Mouse (Mus musculus): ENCODE measurements around the gene Odf3l1.
"Not testable (repeated sequence)": the region's sequence is repeated elsewhere in the genome, so short reads cannot be mapped to it uniquely, and the experiment has no call there.

The Odf3l1 gene

DNA sequence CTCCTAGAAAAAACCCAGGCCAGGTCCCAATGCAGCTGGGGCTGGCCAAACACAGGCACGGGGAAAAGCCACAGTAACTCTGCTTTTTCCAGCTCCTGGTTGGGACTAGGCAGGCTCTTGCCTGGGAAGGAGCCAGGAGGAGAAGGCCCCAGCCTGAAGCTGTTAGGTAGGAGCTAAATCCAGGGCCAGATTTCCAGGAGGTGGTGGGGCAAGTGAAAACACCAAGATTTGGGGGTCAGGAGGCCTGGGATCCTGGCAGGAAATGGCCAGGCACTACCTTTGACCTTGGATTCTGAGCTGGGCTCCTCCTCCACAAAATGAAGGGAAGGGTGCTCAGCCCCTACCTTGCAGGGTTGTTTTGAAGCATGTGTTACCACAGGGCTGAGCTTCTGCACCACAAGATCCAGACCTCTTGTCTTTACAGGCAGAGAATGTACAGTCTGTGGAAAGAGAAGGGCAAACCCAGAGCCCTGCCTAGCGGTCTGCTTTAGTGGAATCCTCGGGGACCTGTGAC is at the start of gene Odf3l1:
Gene Odf3l1, minus strand, starts transcription at position 464 of the 514 bp plus-strand sequence.
- no peak for DNase-seq (ENCODE audit: low spot score)

DNA sequence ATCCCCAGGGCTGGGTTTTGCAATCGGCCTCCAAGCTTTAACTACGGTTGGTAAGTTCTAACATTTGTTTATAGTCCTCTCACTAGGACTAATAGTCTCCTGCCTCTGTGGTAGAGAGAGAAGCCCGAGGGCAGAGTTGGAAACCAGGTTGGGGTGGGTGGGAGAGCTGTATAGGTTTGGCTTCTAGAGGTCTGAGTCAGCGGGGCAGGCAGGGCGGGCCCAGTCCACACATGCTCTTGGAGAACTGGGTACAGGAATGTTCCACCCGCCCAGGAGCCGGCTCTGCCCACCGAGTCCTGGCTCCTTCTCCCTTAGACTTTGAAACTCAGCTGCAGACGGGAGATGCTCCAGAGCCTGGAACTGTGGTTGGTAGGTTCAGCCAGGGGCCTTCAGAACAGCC is 49.5 kb upstream of the Odf3l1 start:
- DNase-seq (ENCODE audit: low spot score), result no peak

DNA sequence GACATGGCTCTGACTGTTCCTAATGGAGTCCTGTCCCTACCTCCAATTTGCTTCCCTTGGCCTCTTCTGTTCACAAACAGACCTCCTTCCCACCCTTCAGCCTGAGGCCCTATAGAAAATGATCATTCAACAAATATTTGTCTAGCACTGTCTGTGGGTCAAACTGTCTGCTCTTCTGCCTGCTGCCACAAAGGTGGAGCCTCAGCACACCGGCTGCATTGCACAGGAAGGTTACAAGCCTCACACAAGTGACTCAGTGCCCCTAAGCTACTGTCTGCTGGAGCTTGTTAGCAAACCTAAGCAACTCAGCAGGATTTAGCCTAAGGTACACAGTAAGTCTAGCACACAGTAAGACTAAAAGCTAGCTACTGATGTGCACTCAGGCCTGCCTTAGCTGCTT is 46.5 kb upstream of the Odf3l1 start:
- no peak for DNase-seq (ENCODE audit: low spot score)

DNA sequence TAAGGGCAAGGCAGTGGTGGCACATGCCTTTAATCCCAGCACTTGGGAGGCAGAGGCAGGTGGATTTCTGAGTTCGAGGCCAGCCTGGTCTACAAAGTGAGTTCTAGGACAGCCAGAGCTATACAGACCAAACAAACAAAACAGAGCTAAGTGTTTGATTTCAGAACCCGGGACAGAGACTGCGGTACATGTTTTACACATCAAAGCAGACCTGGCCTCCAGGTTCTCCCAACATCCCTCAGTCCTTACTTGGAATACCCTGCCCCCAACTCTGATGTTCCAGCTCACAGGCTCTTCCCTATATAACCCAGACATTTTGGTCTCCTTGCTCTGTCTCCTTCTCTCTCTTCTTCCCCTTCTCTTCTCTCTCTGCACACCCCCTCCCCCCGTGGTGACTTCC is 45.5 kb upstream of the Odf3l1 start:
- not testable (repeated sequence) for DNase-seq (ENCODE audit: low spot score)

DNA sequence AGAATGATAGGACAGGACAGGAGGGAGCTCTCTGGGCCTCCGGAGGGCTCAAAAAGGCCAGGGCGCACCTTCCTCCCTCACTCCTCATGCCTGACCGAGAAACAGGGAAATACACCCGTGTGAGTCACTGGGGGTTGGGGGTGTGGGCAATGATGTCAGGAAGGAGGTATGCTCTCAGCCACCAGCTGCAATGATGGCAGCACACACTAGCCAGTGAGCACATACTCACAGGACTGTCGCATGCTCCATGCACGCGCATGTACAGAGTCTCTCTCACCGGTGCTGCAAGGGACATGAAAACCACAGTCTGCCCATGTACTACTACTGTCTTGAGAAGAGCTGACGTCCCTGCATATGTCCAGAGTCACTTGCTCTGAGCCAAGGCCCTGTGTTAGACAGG is 43.1 kb upstream of the Odf3l1 start:
- DNase-seq (ENCODE audit: low spot score), result no peak

DNA sequence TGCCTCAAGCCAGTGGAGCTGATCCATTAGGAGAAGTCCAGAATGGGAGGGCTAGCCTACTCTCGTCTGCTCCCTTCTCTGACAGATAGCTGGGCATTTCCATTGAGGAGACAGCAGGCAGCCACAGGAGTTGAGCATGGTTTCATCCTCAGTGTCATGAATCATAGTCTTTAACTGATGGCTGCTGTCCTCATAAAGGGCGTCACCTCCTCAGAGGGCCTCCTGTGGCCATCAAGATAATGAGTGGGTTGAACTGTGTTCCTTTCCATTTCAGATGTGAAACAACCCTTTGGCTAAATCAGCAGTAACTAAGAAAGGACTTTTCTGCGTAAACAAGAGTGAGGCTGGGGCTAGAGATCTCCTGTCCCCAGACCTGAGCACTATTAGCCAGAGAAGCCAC is 39.2 kb upstream of the Odf3l1 start:
- DNase-seq (ENCODE audit: low spot score), result no peak

DNA sequence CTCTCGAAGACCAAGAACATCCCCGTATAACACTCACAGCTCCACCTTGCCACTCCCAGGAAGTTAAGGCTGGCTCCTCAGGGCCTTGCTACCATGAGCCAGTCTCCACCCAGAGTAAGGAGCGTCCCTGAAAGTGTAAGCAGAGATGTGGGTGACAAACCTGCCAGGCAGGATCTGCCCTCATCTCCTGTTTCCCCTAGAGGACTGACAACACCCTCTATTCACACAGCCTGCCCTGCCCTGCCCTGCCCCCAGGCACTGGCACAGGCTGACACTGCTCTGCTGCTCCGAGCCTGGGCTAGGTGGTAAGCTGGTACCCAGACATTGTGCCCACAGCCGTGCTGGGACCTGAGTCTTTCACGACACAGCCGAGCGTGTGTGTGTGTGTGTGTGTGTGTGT is 36.7 kb upstream of the Odf3l1 start:
- no peak for DNase-seq (ENCODE audit: low spot score)

DNA sequence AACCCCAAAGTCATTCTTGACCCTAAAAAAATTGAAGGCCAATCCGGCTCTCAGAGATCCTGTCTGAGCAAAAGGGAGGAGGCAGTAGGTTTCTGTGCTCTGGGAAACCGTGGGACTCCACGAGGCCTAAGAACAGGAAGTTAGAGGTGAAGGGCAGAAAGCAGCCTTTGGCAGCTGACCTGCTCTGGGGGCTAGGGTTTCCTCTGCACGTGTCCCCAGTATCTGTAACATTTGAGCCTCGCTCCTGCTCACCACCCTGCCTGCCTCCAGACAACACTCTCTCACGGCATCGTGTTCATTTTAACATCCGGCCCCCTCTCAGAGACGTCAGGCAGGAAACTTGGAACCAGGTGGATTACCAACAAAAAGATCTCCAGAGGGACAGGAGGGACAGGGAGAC is 36.1 kb upstream of the Odf3l1 start:
- DNase-seq (ENCODE audit: low spot score), result no peak

DNA sequence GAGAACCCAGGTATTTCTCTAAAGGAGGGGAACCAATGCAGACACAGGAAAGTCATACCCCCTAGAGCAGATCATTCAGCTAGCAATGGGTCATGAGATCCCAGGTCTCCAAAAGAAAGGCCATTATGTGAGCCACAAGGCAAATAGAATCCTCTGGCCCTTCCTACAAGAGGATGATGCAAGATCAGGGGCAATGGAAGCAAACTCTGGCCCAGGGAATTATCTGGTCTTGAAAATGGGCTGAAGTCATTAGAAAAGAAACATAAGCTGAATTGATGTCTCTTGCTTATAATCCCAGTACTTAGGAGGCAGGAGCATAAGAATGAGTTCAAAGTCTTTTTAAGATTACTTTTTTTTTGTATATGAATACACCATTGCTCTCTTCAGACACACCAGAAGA is 35.6 kb upstream of the Odf3l1 start:
- DNase-seq (ENCODE audit: low spot score), result no peak

DNA sequence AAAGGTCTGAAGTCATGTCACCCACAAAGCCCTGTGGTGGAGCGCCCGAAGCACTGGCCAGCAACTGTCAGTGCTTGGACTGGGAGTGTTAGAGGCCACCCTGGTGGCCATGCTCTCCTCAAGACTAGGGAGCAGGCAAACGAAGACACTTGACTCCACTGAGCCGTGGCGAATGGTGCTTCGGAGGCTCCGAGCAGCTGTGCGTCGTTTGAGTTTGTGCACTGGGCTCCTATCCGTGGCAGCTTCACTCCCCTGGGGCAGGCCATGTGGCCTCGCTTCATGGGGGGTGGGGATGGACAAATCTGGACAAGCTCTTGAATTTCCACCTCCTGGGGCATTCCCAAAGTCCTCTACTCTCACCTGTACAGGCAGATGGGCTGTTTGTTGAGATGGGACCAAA is 34.9 kb upstream of the Odf3l1 start:
- no peak for DNase-seq (ENCODE audit: low spot score)

DNA sequence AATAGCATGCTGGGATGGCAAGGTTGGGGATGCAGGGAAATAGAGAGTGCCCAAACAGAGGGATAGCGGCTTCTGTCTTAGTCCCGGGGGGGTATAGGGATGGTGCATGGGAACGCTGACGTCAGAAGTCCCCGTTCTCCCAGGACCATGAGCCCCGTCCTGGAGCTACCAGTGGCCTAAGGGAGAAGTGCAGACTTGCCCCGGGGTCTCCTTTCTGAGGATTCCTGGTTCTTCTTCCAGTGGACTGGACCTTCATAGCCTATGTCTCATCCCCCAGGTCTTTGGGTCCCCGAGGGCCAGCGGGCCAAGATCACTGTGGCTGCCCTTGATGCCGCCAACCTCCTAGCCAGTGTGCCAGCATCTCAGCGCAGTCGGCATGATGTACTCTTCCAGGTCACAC is 32.3 kb upstream of the Odf3l1 start:
- no peak for DNase-seq (ENCODE audit: low spot score)

DNA sequence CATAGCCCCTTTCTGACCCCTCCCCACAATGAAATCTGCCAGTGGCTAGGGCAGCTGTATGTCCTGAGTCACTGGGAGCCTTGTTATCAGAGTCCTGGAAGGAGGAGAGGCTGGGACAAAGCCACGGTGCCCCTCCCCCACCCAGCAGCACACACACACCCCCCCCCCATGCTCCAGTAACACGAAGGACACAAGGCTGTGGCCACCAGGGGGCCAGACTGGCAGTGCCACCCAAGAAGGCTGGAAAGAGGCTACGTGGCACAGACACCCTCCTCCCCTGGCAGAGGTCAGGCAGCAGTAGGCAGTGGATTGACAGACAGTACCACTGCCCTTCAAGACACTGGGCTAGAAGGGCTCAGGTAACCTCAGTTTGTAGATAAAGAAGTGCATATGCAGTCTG is 29.5 kb upstream of the Odf3l1 start:
- no peak for DNase-seq (ENCODE audit: low spot score)

DNA sequence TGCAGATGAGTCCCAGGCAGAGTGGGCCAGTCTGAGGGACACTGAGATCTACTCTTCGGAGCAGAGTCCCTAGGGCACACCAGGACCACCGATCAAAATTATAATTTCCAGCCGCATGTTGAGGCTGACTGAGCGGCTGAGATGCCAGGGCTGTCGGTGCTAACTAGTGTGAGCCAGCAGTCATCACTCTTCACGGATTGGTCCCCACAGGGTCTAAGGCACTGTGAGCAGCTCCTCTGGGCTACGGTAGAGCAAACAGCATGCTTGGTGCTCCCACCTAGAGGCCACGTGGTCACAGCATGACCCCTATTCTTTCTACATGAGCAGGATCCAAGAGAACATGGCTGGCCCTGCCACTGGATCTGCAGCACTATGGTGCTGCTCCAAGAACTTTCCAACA is 28.8 kb upstream of the Odf3l1 start:
- DNase-seq (ENCODE audit: low spot score), result no peak

DNA sequence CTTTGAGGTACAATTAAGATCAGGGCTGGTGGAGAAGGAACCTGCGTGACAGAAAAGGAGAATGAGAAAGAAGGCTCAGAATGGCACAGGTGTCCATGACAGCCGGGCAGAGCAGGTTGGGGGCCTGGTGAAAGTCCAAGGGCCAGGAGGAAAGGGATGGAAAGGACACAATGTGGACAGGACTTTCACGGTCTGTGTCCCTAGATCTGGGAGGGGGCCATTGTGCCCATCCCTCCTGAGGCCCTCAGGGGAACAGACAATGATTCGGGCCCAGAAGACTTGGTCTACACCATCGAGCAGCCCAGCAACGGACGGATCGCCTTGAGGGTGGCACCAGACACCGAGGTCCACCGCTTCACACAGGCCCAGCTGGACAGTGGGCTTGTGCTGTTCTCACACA is 27.6 kb upstream of the Odf3l1 start:
- no peak for DNase-seq (ENCODE audit: low spot score)

DNA sequence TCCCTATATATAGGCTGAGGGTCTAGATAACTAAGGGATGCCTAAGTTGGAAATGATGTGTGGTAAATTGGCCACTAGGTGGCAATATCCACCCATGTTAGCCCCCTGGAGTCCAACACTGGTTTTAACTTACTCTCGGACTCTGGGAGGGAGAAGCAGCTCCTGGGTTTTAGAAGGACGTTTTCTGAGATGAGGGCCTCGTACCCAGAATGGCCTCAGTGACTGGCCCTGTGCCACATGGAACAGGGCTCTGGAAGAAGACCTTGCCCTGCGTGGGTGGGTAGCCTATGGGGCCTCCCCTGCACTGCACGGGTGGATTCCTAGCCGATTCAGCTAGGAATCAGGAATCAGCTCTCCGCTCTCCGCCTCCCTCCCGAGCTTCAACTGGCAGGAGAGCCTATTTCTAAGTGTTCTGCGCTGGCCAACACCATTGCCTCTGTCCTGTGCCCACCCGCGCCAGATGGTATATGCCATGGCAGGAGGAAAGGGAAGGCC is 27.1 kb upstream of the Odf3l1 start:
- DNase-seq (ENCODE audit: low spot score), result peak; percentile 13

DNA sequence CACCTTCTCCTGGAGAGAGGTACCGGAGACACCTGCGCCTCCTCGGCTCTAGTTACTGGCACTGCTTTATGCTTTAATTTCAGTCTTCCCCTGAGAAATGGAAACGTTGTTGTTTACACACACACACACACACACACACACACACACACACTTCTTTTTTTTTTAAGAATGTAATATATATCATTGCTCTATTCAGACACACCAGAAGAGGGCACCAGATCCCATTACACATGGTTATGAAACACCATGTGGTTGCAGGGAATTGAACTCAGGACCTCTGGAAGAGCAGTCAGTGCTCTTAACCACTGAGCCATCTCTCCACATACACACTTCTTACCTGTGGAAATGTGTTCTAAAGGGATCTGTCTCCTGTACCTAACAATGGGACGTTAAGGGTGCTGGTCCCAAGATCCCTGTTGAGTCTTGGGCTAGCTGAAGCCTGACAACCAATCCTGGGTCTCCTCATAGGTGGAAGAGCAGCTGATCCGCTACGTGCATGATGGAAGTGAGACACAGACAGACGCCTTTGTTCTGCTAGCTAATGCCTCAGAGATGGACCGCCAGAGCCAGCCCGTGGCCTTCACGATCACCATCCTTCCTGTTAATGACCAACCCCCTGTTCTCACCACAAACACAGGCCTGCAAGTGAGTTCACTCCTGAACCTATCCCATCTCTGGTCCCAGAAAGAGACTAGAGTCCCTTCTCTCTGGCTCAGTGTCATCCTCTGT is 26.2 kb upstream of the Odf3l1 start:
- no peak for DNase-seq (ENCODE audit: low spot score)

DNA sequence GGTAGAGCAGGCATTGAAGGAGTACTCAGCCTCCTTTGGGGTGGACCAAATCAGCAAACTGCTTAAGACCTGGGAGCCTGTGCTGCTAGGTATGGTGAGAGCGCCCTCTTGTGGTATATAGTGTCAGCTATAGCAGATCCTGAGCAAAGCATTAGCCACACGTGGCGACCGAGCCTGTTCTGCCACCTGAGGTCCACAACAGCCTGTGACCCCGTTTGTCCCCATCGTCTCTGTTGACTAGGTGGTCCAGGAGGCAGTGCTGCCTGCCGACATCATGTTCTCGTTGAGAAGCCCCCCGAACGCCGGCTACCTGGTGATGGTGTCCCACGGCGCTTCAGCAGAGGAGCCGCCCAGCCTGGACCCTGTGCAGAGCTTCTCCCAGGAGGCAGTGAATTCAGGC is 25.3 kb upstream of the Odf3l1 start:
- peak; percentile 21 for DNase-seq (ENCODE audit: low spot score)

DNA sequence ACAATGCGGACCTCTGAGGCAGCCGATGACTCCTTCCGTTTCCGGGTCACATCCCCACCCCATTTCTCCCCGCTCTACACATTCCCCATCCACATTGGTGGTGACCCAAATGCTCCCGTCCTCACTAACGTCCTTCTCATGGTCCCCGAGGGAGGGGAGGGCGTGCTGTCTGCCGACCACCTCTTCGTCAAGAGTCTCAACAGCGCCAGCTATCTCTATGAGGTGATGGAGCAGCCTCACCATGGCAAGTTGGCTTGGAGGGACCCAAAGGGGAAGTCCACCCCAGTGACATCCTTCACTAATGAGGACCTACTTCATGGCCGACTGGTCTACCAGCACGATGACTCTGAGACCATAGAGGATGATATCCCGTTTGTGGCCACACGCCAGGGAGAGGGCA is 23.1 kb upstream of the Odf3l1 start:
- DNase-seq (ENCODE audit: low spot score), result no peak

DNA sequence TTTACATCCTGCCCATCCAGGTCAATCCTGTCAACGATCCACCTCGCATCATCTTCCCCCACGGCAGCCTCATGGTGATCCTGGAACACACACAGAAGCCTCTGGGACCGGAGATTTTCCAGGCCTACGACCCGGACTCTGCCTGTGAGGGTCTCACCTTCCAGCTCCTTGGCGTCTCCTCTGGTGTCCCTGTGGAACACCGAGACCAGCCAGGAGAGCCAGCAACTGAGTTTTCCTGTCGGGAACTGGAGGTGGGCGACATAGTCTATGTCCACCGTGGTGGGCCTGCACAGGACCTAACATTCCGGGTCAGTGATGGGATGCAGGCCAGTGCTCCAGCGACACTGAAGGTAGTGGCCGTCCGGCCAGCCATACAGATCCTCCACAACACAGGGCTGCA is 22.1 kb upstream of the Odf3l1 start:
- no peak for DNase-seq (ENCODE audit: low spot score)

DNA sequence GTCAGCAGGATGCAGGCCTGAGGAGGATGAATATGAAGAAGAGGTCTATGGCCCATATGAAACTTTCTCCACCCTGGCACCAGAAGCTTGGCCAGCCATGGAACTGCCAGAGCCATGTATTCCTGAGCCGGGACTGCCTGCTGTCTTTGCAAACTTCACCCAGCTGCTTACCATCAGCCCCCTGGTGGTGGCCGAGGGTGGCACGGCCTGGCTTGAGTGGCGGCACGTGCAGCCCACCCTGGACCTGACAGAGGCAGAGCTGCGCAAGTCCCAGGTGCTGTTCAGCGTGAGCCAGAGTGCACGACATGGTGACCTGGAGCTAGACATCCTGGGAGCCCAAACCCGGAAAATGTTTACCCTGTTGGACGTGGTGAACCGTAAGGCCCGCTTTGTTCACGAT is 21.6 kb upstream of the Odf3l1 start:
- no peak for DNase-seq (ENCODE audit: low spot score)

DNA sequence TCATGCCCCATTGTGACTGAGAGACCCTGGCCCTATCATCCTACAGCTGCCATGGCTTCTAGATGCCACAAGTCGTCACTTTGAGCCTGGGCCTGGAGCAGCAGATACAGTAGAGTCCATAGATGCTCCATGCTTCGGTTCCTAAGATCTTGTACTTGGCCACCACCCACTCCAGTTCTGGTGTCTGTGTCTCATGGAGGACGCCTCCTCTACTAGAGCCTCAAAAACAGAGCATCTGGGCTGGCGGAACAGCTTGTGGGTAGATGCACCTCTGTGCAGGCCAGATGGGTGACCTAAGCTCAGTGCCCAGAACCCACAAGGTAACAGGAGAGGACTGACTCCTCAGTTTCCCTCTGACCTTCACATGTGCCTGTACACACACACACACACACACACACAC is 19.8 kb upstream of the Odf3l1 start:
- DNase-seq (ENCODE audit: low spot score), result no peak

DNA sequence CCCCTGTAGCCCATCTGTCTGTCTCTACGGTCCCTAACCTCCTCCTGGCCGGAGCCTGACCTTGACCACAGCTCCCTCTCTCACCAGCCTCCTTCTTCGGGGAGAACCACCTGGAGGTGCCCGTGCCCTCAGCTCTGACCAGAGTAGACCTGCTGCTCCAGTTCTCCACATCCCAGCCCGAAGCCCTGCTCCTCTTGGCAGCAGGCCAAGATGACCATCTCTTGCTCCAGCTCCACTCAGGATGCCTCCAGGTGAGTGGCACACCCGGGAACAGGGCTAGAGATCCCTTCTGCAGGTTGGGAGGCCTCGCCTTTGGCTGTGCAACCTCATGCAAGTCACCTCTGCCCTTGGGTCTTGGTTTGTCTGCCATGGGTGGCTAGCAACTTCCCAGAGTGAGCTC is 19.0 kb upstream of the Odf3l1 start:
- no peak for DNase-seq (ENCODE audit: low spot score)

DNA sequence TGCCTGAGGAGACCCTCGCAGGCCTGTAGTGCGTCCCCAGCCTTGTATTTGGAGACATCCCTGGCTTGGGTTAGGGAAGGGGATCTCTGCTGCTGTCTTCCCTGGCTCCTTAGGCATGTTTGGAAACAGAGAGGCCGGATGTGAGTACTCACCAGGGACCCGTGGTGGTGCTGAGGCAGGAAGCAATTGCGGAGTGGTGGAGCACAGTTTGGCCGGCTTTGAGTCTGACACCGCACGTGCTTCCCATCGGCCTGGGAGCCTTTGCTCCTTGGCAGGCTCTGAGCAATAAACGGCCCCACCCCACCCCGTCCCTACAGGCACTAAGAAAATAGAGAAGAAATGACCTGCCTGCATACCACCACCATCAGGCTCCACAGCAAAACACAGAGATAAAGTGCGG is 18.3 kb upstream of the Odf3l1 start:
- no peak for DNase-seq (ENCODE audit: low spot score)

DNA sequence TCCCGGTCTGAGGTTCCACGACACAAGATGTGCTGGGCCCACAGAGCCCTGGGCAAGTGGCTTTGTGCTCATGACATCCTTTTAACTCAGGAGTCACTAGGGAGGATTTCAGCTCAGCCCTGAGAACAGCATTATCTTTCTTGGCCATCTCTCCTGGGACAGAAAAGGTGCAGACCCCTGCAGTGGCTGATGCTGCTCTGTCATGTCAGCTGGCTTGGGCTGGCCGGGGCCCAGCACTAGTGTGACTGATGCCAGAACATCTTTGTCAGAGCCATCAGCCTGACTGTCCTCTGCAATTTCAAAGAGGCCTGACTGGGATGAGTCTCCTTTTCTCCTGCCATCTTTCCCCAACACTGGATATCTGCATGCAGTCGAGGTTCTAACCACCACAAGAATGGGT is 17.8 kb upstream of the Odf3l1 start:
- DNase-seq (ENCODE audit: low spot score), result no peak

All from spleen, adult 12 weeks (tissue).